Mouse (Mus musculus) embryonic fibroblast, embryonic 13.5 days (primary cell): ENCODE measurements around the gene Fam83f.

Experiments
- CTCF ChIP-seq: IDR thresholded peaks from 2 replicates; pipeline ENCODE4 v1.5.1; 2011; ENCODE audit warnings: mild to moderate bottlenecking, control low read depth, low read length, moderate library complexity, borderline replicate concordance; ENCODE audit not compliant: insufficient read depth
- POLR2A ChIP-seq: IDR thresholded peaks from 2 replicates; pipeline ENCODE4 v1.6.1; 2011; ENCODE audit warnings: low read depth, mild to moderate bottlenecking, control low read depth, low read length, moderate library complexity

DNA sequence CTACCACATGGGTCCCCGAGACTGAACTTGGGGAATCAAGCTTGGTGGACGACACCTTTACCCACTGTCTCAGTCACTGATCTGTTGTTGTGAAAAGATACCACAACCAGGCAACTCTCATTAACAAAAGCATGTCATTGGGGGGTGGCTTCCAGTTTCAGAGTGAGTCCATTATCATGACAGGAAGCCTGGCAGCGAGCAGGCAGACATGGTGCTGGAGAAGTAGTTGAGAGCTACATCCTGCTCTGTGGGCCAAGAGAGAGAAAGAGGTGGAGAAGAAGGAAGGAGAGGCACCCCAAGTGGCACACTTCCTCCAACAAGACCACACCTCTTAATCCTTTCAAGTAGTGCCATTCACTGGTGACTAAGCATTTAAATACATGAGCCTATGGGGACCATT, 31.8 kb upstream of the Fam83f start:
- TF ChIP-seq CTCF (no peak), POLR2A (no peak)
